Mouse (Mus musculus) lung, embryonic 16.5 days (tissue): ENCODE measurements around the gene Kcnn1. TPM values are rescaled to one million over a fixed set of nuclear protein-coding genes. Genes with fewer than 3 reads are reported as not detected.

Experiments
- ATAC-seq: fragments of 200-750 bp; cut with Nextera tagmentation; 2 replicates; pipeline ENCODE4 v1.8.0; 2017; ENCODE audit warnings: low read depth, mild to moderate bottlenecking, moderate library complexity
- H3K27ac ChIP-seq: fragments of 300-500 bp; sonication (generic); 2 replicates; pipeline ENCODE4 v1.5.1; 2014; ENCODE audit warnings: mild to moderate bottlenecking, control low read depth, low read length
- H3K27me3 ChIP-seq: fragments of 300-500 bp; sonication (generic); 2 replicates; pipeline ENCODE4 v1.6.1; 2014; ENCODE audit warnings: low read depth, low read length, mixed read lengths; ENCODE audit not compliant: control insufficient read depth, insufficient read depth
- H3K36me3 ChIP-seq: fragments of 300-500 bp; sonication (generic); 2 replicates; pipeline ENCODE4 v1.6.1; 2014; ENCODE audit warnings: low read length; ENCODE audit not compliant: control insufficient read depth, insufficient read depth
- H3K4me1 ChIP-seq: fragments of 300-500 bp; sonication (generic); replicated peaks from 2 replicates; pipeline ENCODE4 v1.6.1; 2014; ENCODE audit warnings: low read length, mixed read lengths; ENCODE audit not compliant: control insufficient read depth, insufficient read depth
- H3K4me2 ChIP-seq: fragments of 300-500 bp; sonication (generic); 2 replicates; pipeline ENCODE4 v1.6.1; 2014; ENCODE audit warnings: low read depth, low read length, control low read depth
- H3K4me3 ChIP-seq: fragments of 300-500 bp; sonication (generic); 2 replicates; pipeline ENCODE4 v1.5.1; 2014; ENCODE audit warnings: mild to moderate bottlenecking, low read length, control low read depth
- H3K9ac ChIP-seq: fragments of 300-500 bp; sonication (generic); 2 replicates; pipeline ENCODE4 v1.6.1; 2014; ENCODE audit warnings: low read length, control low read depth
- H3K9me3 ChIP-seq: fragments of 300-500 bp; sonication (generic); 2 replicates; pipeline ENCODE4 v1.6.1; 2016; ENCODE audit warnings: low read length; ENCODE audit not compliant: control insufficient read depth
- WGBS: fragments of 180-500 bp; shearing (Covaris S2); extraction: QIAGEN DNeasy Blood & Tissue Kit; methylation state at CpG from one replicate; pipeline ENCODE4 v1.1.7; 2014; 5-methylcytosine and 5-hydroxymethylcytosine counted together
- polyA plus RNA-seq: library from polyadenylated mRNA; unstranded; fragments of >200 nt; fragmentation: Nextera tagmentation; extraction: Ambion mirVana; gene quantifications from 2 replicates; pipeline ENCODE4 v1.2.1, GENCODE M21; 2015

The Kcnn1 gene
- polyA plus RNA-seq, 1 experiment from 2014 or later: 0.99 TPM

GRCm38 (mm10) chr8:70864712-70865221, 1.7 kb upstream of the Kcnn1 start:
- Histone ChIP-seq H3K4me2 (peak overlapping the region; percentile 64), H3K4me1 (peaks cover 29% of the 10 kb centered on the region), H3K9ac (peak overlapping the region; percentile 78), H3K4me3 (peak overlapping the region; percentile 69), H3K36me3 (no peaks in the 10 kb centered on the region; the same call in 1 of the 2 replicates), H3K27ac (0 out of 2 replicates have a peak overlapping the region, but pooled peaks have one; percentile 85), H3K9me3 (no peaks in the 10 kb centered on the region), H3K27me3 (peaks cover 29% of the 10 kb centered on the region)
- 3% methylated on average over 24 of the region's 24 CpGs for WGBS
- peak; percentile 21 for ATAC-seq

- Histone ChIP-seq H3K9ac (peak overlapping the region; percentile 20), H3K36me3 (no peaks in the 10 kb centered on the region; the same call in 1 of the 2 replicates), H3K27me3 (peaks cover 29% of the 10 kb centered on the region), H3K9me3 (no peaks in the 10 kb centered on the region), H3K4me1 (peaks cover 26% of the 10 kb centered on the region), H3K4me3 (peak overlapping the region; percentile 69), H3K4me2 (peak overlapping the region; percentile 64), H3K27ac (no peak overlapping the region)
- ATAC-seq: no peak
- WGBS: 1% methylated on average over 46 of the region's 46 CpGs
Measured at GRCm38 (mm10) chr8:70863956-70864711, 1.1 kb upstream of the Kcnn1 start.

DNA sequence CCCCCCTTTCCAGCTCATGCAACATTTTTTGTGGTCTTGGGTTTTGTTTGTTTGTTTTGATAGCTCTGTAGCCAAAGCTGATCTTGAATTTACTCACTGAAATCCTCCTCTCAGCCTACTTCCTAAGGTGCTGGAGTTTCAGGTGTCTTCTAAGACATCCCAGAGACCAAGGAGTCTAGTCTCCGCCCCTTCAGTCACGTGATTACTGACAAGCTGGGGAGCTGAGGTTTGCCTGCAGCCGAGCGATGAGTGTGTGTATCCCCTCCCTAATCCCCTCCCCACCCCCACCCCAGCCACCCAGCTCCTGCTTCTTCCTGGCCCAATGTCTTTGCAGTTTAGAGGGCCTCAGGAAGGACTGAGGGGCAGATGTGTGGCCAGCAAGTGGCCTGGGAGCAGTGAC, 5.5 kb downstream of the Kcnn1 start:
- no peak overlapping the region for H3K9ac ChIP-seq
- no peak overlapping the region for H3K4me3 ChIP-seq
- H3K27ac ChIP-seq: no peak overlapping the region
- no peak overlapping the region for H3K4me2 ChIP-seq
- H3K36me3 ChIP-seq: no peaks in the 10 kb centered on the region
- WGBS: 18% methylated on average over 4 of the region's 4 CpGs
- H3K27me3 ChIP-seq: peaks cover 16% of the 10 kb centered on the region
- H3K9me3 ChIP-seq: no peaks in the 10 kb centered on the region
- H3K4me1 ChIP-seq: 0 out of 2 replicates have a peak, but pooled peaks cover 5% of the 10 kb centered on the region
- no peak for ATAC-seq

DNA sequence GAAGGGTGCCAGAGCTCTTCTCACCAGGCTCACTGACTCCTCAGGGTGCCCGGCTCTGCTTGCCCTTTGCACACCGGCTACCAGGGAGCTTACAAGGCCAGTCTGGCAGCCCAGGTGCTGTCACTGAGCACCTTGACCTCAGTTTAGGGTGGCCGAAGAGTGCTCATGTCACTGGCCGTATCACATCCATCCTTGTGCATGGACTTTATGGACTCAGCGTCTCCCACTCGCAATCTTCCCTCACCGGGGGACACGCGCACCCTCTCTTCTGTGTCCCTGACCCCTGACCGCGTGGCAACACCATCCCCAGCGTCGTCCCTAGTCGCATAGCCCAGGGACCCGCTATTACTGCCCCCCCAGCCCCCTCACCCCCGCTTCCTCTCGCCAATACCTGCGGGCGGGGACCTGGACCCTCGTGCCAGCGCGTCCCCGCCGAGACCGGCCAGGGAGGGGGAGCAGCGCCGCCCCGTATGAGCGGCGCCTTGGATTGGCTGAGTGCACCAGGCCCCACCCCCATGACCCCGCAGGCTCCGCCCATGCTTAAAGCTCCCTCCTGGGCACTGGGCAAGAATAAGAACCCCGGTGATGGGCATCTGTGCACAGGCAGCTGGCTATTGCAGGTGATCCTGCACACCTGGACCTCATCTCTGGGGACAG, 6.4 kb downstream of the Kcnn1 start:
- Histone ChIP-seq H3K9me3 (no peaks in the 10 kb centered on the region), H3K27ac (no peak overlapping the region), H3K4me1 (0 out of 2 replicates have a peak, but pooled peaks cover 5% of the 10 kb centered on the region), H3K4me2 (peak overlapping the region; percentile 79), H3K27me3 (peaks cover 8% of the 10 kb centered on the region), H3K9ac (peak overlapping the region; percentile 62), H3K36me3 (no peaks in the 10 kb centered on the region), H3K4me3 (peak overlapping the region; percentile 51)
- peak; percentile 89 for ATAC-seq
- 6% methylated on average over 32 of the region's 33 CpGs for WGBS

DNA sequence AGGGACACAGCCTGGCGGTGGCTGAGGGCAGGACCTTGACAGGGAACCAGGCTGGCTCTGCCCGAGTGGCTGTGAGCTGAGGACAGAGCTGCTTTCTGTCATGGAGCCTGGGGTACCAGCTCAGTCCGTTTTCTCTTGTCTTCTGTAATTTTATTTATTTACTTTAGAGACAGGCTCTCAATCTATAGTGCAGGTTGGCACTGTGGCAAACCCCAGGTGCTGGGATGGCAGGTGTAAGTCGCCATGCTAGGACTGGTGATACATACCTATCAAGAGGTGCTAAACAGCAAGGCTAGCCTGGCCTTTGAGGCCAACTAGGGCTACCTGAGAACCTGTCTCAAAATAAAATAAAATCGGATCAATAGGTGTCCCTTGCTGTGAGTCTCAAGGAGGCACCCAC, 7.0 kb downstream of the Kcnn1 start:
- Histone ChIP-seq H3K4me1 (0 out of 2 replicates have a peak, but pooled peaks cover 5% of the 10 kb centered on the region), H3K4me3 (no peak overlapping the region), H3K9ac (no peak overlapping the region), H3K27ac (no peak overlapping the region), H3K27me3 (peaks cover 3% of the 10 kb centered on the region; the same call in 1 of the 2 replicates), H3K9me3 (no peaks in the 10 kb centered on the region), H3K4me2 (no peak overlapping the region; the same call in 1 of the 2 replicates), H3K36me3 (no peaks in the 10 kb centered on the region)
- WGBS: 44% methylated on average over 5 of the region's 5 CpGs
- ATAC-seq: no peak

DNA sequence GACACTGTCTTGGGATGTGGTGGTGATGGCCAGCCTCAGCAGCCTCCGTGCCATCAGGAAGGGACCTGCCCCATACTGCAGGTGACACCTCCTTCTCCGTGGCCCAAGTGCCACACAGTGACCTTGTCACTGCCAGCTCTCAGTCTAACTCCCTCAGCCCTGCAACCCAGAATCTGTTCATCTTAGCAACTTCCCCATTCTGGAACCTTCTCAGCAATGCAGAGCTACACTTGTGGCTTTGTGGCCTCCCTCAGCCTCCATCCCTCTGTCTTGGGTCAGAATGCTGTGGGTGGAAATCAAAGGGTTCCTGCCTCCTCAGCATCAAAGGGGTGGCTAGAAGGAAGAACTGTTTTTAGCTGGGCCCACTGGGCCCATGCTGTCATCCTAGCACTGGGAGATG, 9.2 kb downstream of the Kcnn1 start:
- H3K36me3 ChIP-seq: no peaks in the 10 kb centered on the region
- no peak overlapping the region for H3K4me3 ChIP-seq
- H3K9ac ChIP-seq: no peak overlapping the region
- no peak overlapping the region for H3K27ac ChIP-seq
- H3K9me3 ChIP-seq: no peaks in the 10 kb centered on the region
- 0 out of 2 replicates have a peak, but pooled peaks cover 5% of the 10 kb centered on the region for H3K4me1 ChIP-seq
- no peak overlapping the region for H3K4me2 ChIP-seq
- peaks cover 3% of the 10 kb centered on the region; the same call in 1 of the 2 replicates for H3K27me3 ChIP-seq
- no peak for ATAC-seq
- WGBS: 68% methylated on average over 2 of the region's 2 CpGs

- Histone ChIP-seq H3K4me3 (no peak overlapping the region), H3K36me3 (no peaks in the 10 kb centered on the region), H3K4me2 (no peak overlapping the region), H3K9me3 (no peaks in the 10 kb centered on the region), H3K9ac (no peak overlapping the region), H3K27me3 (peaks cover 3% of the 10 kb centered on the region; the same call in 1 of the 2 replicates), H3K27ac (no peak overlapping the region), H3K4me1 (0 out of 2 replicates have a peak, but pooled peaks cover 5% of the 10 kb centered on the region)
- 80% methylated on average over 40 of the region's 41 CpGs for WGBS
- ATAC-seq: no peak
Measured at GRCm38 (mm10) chr8:70852595-70853231, 10.3 kb downstream of the Kcnn1 start.

- H3K4me3 ChIP-seq: no peak overlapping the region
- no peak overlapping the region for H3K4me2 ChIP-seq
- H3K4me1 ChIP-seq: 0 out of 2 replicates have a peak, but pooled peaks cover 5% of the 10 kb centered on the region
- H3K9ac ChIP-seq: peak overlapping the region; percentile 4
- 52% methylated on average over 6 of the region's 6 CpGs for WGBS
- no peak for ATAC-seq
- H3K36me3 ChIP-seq: no peaks in the 10 kb centered on the region
- H3K9me3 ChIP-seq: no peaks in the 10 kb centered on the region
- peaks cover 3% of the 10 kb centered on the region; the same call in 1 of the 2 replicates for H3K27me3 ChIP-seq
- no peak overlapping the region for H3K27ac ChIP-seq
Measured at GRCm38 (mm10) chr8:70851837-70852236, 11.2 kb downstream of the Kcnn1 start.

GRCm38 (mm10) chr8:70850947-70851346, 12.1 kb downstream of the Kcnn1 start:
- no peaks in the 10 kb centered on the region for H3K36me3 ChIP-seq
- H3K4me1 ChIP-seq: no peaks in the 10 kb centered on the region
- WGBS: 80% methylated on average over 4 of the region's 4 CpGs
- H3K27me3 ChIP-seq: no peaks in the 10 kb centered on the region
- no peak overlapping the region for H3K9ac ChIP-seq
- no peaks in the 10 kb centered on the region for H3K9me3 ChIP-seq
- H3K4me2 ChIP-seq: no peak overlapping the region
- no peak overlapping the region for H3K4me3 ChIP-seq
- H3K27ac ChIP-seq: no peak overlapping the region
- no peak for ATAC-seq
